Mouse (Mus musculus) myocyte (in vitro differentiated cells): ENCODE measurements at regions not wholly inside any gene's neighbourhood (a gene's known extent, or its start where the extent isn't known, plus 50 kb on each side); places are given as distances from the start of the nearest gene placed in this dataset.

Source experiments
- H3K27me3 ChIP-seq: one replicate; pipeline ENCODE4 v1.6.1; 2011; ENCODE audit not compliant: control insufficient read depth, insufficient read depth, insufficient read length
- H3K36me3 ChIP-seq: one replicate; pipeline ENCODE4 v1.6.1; 2011; ENCODE audit not compliant: control insufficient read depth, insufficient read depth
- H3K4me2 ChIP-seq: one replicate; pipeline ENCODE4 v1.6.1; 2011; ENCODE audit warnings: low read depth, control low read depth
- H3K4me3 ChIP-seq: one replicate; pipeline ENCODE4 v1.5.1; 2011; ENCODE audit warnings: mild to moderate bottlenecking, control low read depth, moderate library complexity
- H3K79me2 ChIP-seq: one replicate; pipeline ENCODE4 v1.6.1; 2011; ENCODE audit not compliant: control insufficient read depth, insufficient read depth
- H3ac ChIP-seq: one replicate; pipeline ENCODE4 v1.6.1; 2011; ENCODE audit not compliant: control insufficient read depth, insufficient read length
- CEBPB ChIP-seq: IDR thresholded peaks from 2 replicates; pipeline ENCODE4 v1.6.1; 2011; ENCODE audit warnings: mild to moderate bottlenecking, moderate library complexity; ENCODE audit not compliant: poor library complexity, insufficient read depth, severe bottlenecking
- E2F4 ChIP-seq: IDR thresholded peaks from one replicate; pipeline ENCODE4 v1.6.1; 2011; ENCODE audit warnings: mild to moderate bottlenecking, control low read depth, moderate library complexity; ENCODE audit not compliant: insufficient read depth
- MAX ChIP-seq: IDR thresholded peaks from one replicate; pipeline ENCODE4 v1.6.1; 2011; ENCODE audit warnings: low read depth, mild to moderate bottlenecking, control low read depth
- MYOD1 ChIP-seq, 3 experiments: IDR thresholded peaks; one replicate each; pipeline ENCODE4 v1.6.1; 2011; ENCODE audit warnings: control low read depth in 2 of 3, low read depth in 2 of 3, mild to moderate bottlenecking in 2 of 3, moderate library complexity in 1 of 3; ENCODE audit not compliant: insufficient read length in 2 of 3, control insufficient read depth in 1 of 3
- MYOG ChIP-seq, 3 experiments: IDR thresholded peaks; one replicate each; pipeline ENCODE4 v1.6.1; 2011; ENCODE audit warnings: control low read depth in 2 of 3, low read depth in 2 of 3, mild to moderate bottlenecking in 2 of 3; ENCODE audit not compliant: insufficient read length in 2 of 3, control insufficient read depth in 1 of 3, insufficient read depth in 1 of 3
- POLR2A ChIP-seq: IDR thresholded peaks from one replicate; pipeline ENCODE4 v1.6.1; 2011; ENCODE audit warnings: low read depth, mild to moderate bottlenecking, control low read depth, moderate library complexity; ENCODE audit not compliant: insufficient read length
- POLR2AphosphoS2 ChIP-seq: IDR thresholded peaks from one replicate; pipeline ENCODE4 v1.6.1; 2011; ENCODE audit warnings: low read depth, control low read depth; ENCODE audit not compliant: insufficient read length
- REST ChIP-seq: IDR thresholded peaks from one replicate; pipeline ENCODE4 v1.6.1; 2011; ENCODE audit warnings: mild to moderate bottlenecking, control low read depth, moderate library complexity; ENCODE audit not compliant: insufficient read depth, insufficient read length
- SRF ChIP-seq: IDR thresholded peaks from one replicate; pipeline ENCODE4 v1.6.1; 2011; ENCODE audit warnings: low read depth; ENCODE audit not compliant: control insufficient read depth, insufficient read length
- TCF12 ChIP-seq: IDR thresholded peaks from one replicate; pipeline ENCODE4 v1.6.1; 2011; ENCODE audit warnings: mild to moderate bottlenecking, control low read depth; ENCODE audit not compliant: poor library complexity, insufficient read depth, severe bottlenecking
- TCF3 ChIP-seq: IDR thresholded peaks from one replicate; pipeline ENCODE4 v1.6.1; 2011; ENCODE audit warnings: low read depth, control low read depth; ENCODE audit not compliant: insufficient read length
- USF1 ChIP-seq: IDR thresholded peaks from one replicate; pipeline ENCODE4 v1.6.1; 2011; ENCODE audit warnings: low read depth, mild to moderate bottlenecking, control low read depth, moderate library complexity

- no peaks in the 10 kb centered on the region for H3K79me2 ChIP-seq
- TF ChIP-seq MYOD1 (IDR thresholded peaks at IDR 0.05; ENCODE audit: control insufficient read depth in 1 of 3, insufficient read length in 2 of 3, low read depth in 2 of 3) (no peak), USF1 (no peak), POLR2A (no peak), REST (no peak), CEBPB (no peak), POLR2AphosphoS2 (no peak), TCF3 (no peak), E2F4 (no peak), TCF12 (no peak), MAX (no peak), SRF (no peak), MYOG (IDR thresholded peaks at IDR 0.05; ENCODE audit: control insufficient read depth in 1 of 3, insufficient read depth in 1 of 3, insufficient read length in 2 of 3, low read depth in 2 of 3) (no peak)
- H3K36me3 ChIP-seq = no peaks in the 10 kb centered on the region
- H3ac ChIP-seq = no peak overlapping the region
- H3K27me3 ChIP-seq = no peaks in the 10 kb centered on the region
- no peak overlapping the region for H3K4me2 ChIP-seq
- H3K4me3 ChIP-seq = no peak overlapping the region
These were observed 1169.9 kb downstream of the Mat2b start for GRCm38 (mm10) chr11:39524866-39525649.

GRCm38 (mm10) chr11:39495253-39495652 is 1199.8 kb downstream of the Mat2b start:
- H3K36me3 ChIP-seq = no peaks in the 10 kb centered on the region

GRCm38 (mm10) chr11:39477136-39477535 is 1217.9 kb downstream of the Mat2b start:
- Histone ChIP-seq H3ac (no peak overlapping the region), H3K4me2 (no peak overlapping the region), H3K4me3 (no peak overlapping the region), H3K36me3 (no peaks in the 10 kb centered on the region), H3K27me3 (no peaks in the 10 kb centered on the region), H3K79me2 (no peaks in the 10 kb centered on the region)
- TF ChIP-seq POLR2AphosphoS2 (no peak), E2F4 (no peak), POLR2A (no peak), TCF12 (no peak), USF1 (no peak), SRF (no peak), TCF3 (no peak), MYOG (IDR thresholded peaks at IDR 0.05; ENCODE audit: control insufficient read depth in 1 of 3, insufficient read depth in 1 of 3, insufficient read length in 2 of 3, low read depth in 2 of 3) (no peak), MYOD1 (IDR thresholded peaks at IDR 0.05; ENCODE audit: control insufficient read depth in 1 of 3, insufficient read length in 2 of 3, low read depth in 2 of 3) (no peak), REST (no peak)

More at GRCm38 (mm10) chr11:39495253-39495652, 1199.8 kb downstream of the Mat2b start:
- TF ChIP-seq MYOG (IDR thresholded peaks at IDR 0.05; ENCODE audit: control insufficient read depth in 1 of 3, insufficient read depth in 1 of 3, insufficient read length in 2 of 3, low read depth in 2 of 3) (no peak), REST (no peak), SRF (no peak), POLR2A (no peak), USF1 (no peak), E2F4 (no peak), POLR2AphosphoS2 (no peak), TCF12 (no peak), MYOD1 (IDR thresholded peaks at IDR 0.05; ENCODE audit: control insufficient read depth in 1 of 3, insufficient read length in 2 of 3, low read depth in 2 of 3) (no peak), MAX (no peak), CEBPB (no peak), TCF3 (no peak)
- Histone ChIP-seq H3K4me2 (no peak overlapping the region), H3ac (no peak overlapping the region), H3K4me3 (no peak overlapping the region), H3K27me3 (no peaks in the 10 kb centered on the region), H3K79me2 (no peaks in the 10 kb centered on the region)

GRCm38 (mm10) chr11:39453329-39453952 is 1241.6 kb downstream of the Mat2b start:
- no peaks in the 10 kb centered on the region for H3K79me2 ChIP-seq
- H3ac ChIP-seq = no peak overlapping the region
- no peaks in the 10 kb centered on the region for H3K27me3 ChIP-seq
- TF ChIP-seq CEBPB (no peak), MYOD1 (IDR thresholded peaks at IDR 0.05; ENCODE audit: control insufficient read depth in 1 of 3, insufficient read length in 2 of 3, low read depth in 2 of 3) (no peak), REST (no peak), POLR2AphosphoS2 (no peak)
- H3K36me3 ChIP-seq = no peaks in the 10 kb centered on the region
- no peak overlapping the region for H3K4me2 ChIP-seq
- H3K4me3 ChIP-seq = no peak overlapping the region

GRCm38 (mm10) chr11:39446374-39446773 is 1248.6 kb downstream of the Mat2b start:
- Histone ChIP-seq H3K79me2 (no peaks in the 10 kb centered on the region), H3K27me3 (no peaks in the 10 kb centered on the region), H3ac (no peak overlapping the region), H3K4me2 (no peak overlapping the region), H3K4me3 (no peak overlapping the region), H3K36me3 (no peaks in the 10 kb centered on the region)
- TF ChIP-seq POLR2AphosphoS2 (no peak), SRF (no peak), POLR2A (no peak), MYOG (IDR thresholded peaks at IDR 0.05; ENCODE audit: control insufficient read depth in 1 of 3, insufficient read depth in 1 of 3, insufficient read length in 2 of 3, low read depth in 2 of 3) (no peak), TCF3 (no peak), MAX (no peak), TCF12 (no peak), E2F4 (no peak)
